Comparison of ENCODE assay signal across 7 mouse cellular contexts in genomic region chr7:16930850-16931249, GRCm38 (mm10). TPM values are rescaled to one million over a fixed set of nuclear protein-coding genes. Genes with fewer than 3 reads are reported as not detected.
DNase-seq lines count a peak whose midpoint lies in the region; ATAC-seq and TF ChIP-seq lines count a peak whose summit lies in the region.

No protein-coding gene starts in this region.

- no peaks in the 10 kb centered on the region for H3K36me3 ChIP-seq in spleen, adult 2 months (ENCODE audit: control insufficient read depth, insufficient read depth, low read length)
- H3K36me3 ChIP-seq in embryonic facial prominence, embryonic 10.5 days (replicated peaks): no peaks in the 10 kb centered on the region

- no peak for TF ChIP-seq POLR2A in spleen, adult 2 months (IDR thresholded peaks at IDR 0.05; ENCODE audit: low read depth, low read length)

- TF ChIP-seq CTCF in spleen, adult 2 months (IDR thresholded peaks at IDR 0.05; ENCODE audit: extremely low read depth, insufficient read depth, insufficient read length, insufficient replicate concordance): peak; percentile 43; the same call in 1 of the 2 replicates

- H3K4me1 ChIP-seq in spleen, adult 2 months (ENCODE audit: control insufficient read depth, insufficient read depth, insufficient read length): no peaks in the 10 kb centered on the region
- no peaks in the 10 kb centered on the region; the same call in 1 of the 2 replicates for H3K4me1 ChIP-seq in embryonic facial prominence, embryonic 10.5 days

- no peak overlapping the region for H3K4me3 ChIP-seq in spleen, adult 2 months (ENCODE audit: extremely low read depth, insufficient read depth, insufficient read length)
- H3K4me3 ChIP-seq in embryonic facial prominence, embryonic 10.5 days: no peak overlapping the region

- 11% methylated on average over 1 of the region's 1 CpGs for WGBS in spleen, adult 2 months
- WGBS in embryonic facial prominence, embryonic 10.5 days: 13% methylated on average over 1 of the region's 1 CpGs

- no peak overlapping the region for H3K27ac ChIP-seq in spleen, adult 2 months (ENCODE audit: insufficient read depth, low read length)
- H3K27ac ChIP-seq in embryonic facial prominence, embryonic 10.5 days (replicated peaks): no peak overlapping the region

- ATAC-seq in inflammation-experienced regulatory T-cells, adult 6 months: peak; percentile 71

- DNase-seq in spleen, adult 2 months (ENCODE audit: low read depth in 1 of 2, low spot score in 2 of 2): peak in 1 of 2 experiments; percentile 63
- DNase-seq in spleen, adult 12 weeks (ENCODE audit: low spot score): no peak
- peak; percentile 70 for DNase-seq in adrenal gland, postnatal 14 days
- DNase-seq in embryonic facial prominence, embryonic 10.5 days (ENCODE audit: low spot score): peak; percentile 67
- DNase-seq in lung, adult 18-20 months: peak; percentile 53 to 56
- DNase-seq in retina, postnatal 7 days (ENCODE audit: low read depth, low spot score): peak; percentile 57

- no peaks in the 10 kb centered on the region for H3K27me3 ChIP-seq in spleen, adult 2 months (ENCODE audit: control insufficient read depth, insufficient read depth, low read length)
- no peaks in the 10 kb centered on the region for H3K27me3 ChIP-seq in embryonic facial prominence, embryonic 10.5 days (replicated peaks; ENCODE audit: low read depth, poor library complexity, severe bottlenecking)

- H3K9me3 ChIP-seq in embryonic facial prominence, embryonic 10.5 days: no peaks in the 10 kb centered on the region

RNA-seq across cellular contexts. Expression of gene Calm3, which starts 6.9 kb away (rescaled TPM):
- polyA plus RNA-seq in spleen, adult 2 months (2012; rRNA removed): 166 and 198 TPM in 2 replicates
- total RNA-seq in adrenal gland, postnatal 14 days (2021): 222 and 231 TPM in 2 replicates
- polyA plus RNA-seq in embryonic facial prominence, embryonic 10.5 days (2016; fragmentation: Nextera tagmentation; extraction: Ambion mirVana): 121 and 126 TPM in 2 replicates
- 100 to 1,000 TPM in 2 of 3 experiments, 10 to 100 TPM in 1; 51.8 to 255 (median 105) TPM for polyA plus RNA-seq in inflammation-experienced regulatory T-cells, adult 6 months (2017; shearing (Covaris generic))

RNA-seq across cellular contexts. Expression of gene Pnmal2, which starts 13.6 kb away (rescaled TPM):
- polyA plus RNA-seq in spleen, adult 2 months (2012; rRNA removed): 1.3 and 2.0 TPM in 2 replicates
- 24.6 and 27.2 TPM in 2 replicates for total RNA-seq in adrenal gland, postnatal 14 days (2021)
- 2.9 and 4.6 TPM in 2 replicates for polyA plus RNA-seq in embryonic facial prominence, embryonic 10.5 days (2016; fragmentation: Nextera tagmentation; extraction: Ambion mirVana)
- polyA plus RNA-seq in inflammation-experienced regulatory T-cells, adult 6 months (2017; shearing (Covaris generic)): not detected

RNA-seq across cellular contexts. Expression of gene Ptgir, which starts 24.6 kb away (rescaled TPM):
- polyA plus RNA-seq in spleen, adult 2 months (2012; rRNA removed): 9.2 and 14.9 TPM in 2 replicates
- 1.2 and 2.6 TPM in 2 replicates for total RNA-seq in adrenal gland, postnatal 14 days (2021)
- polyA plus RNA-seq in embryonic facial prominence, embryonic 10.5 days (2016; fragmentation: Nextera tagmentation; extraction: Ambion mirVana): 0.52 and 0.64 TPM in 2 replicates
- polyA plus RNA-seq in inflammation-experienced regulatory T-cells, adult 6 months (2017; shearing (Covaris generic)): 1 to 10 TPM; 4.3 to 8.2 (median 7.1) TPM

RNA-seq across cellular contexts. Expression of gene Pnmal1, which starts 28.6 kb away (rescaled TPM):
- not detected in 2 replicates for polyA plus RNA-seq in spleen, adult 2 months (2012; rRNA removed)
- 4.6 and 5.6 TPM in 2 replicates for total RNA-seq in adrenal gland, postnatal 14 days (2021)
- 3.4 and 4.0 TPM in 2 replicates for polyA plus RNA-seq in embryonic facial prominence, embryonic 10.5 days (2016; fragmentation: Nextera tagmentation; extraction: Ambion mirVana)
- not detected for polyA plus RNA-seq in inflammation-experienced regulatory T-cells, adult 6 months (2017; shearing (Covaris generic))

RNA-seq across cellular contexts. Expression of gene Gng8, which starts 39.3 kb away (rescaled TPM):
- polyA plus RNA-seq in spleen, adult 2 months (2012; rRNA removed): 7.9 and 8.6 TPM in 2 replicates
- total RNA-seq in adrenal gland, postnatal 14 days (2021): 0.59 and 0.60 TPM in 2 replicates
- 14.7 and 20.3 TPM in 2 replicates for polyA plus RNA-seq in embryonic facial prominence, embryonic 10.5 days (2016; fragmentation: Nextera tagmentation; extraction: Ambion mirVana)
- polyA plus RNA-seq in inflammation-experienced regulatory T-cells, adult 6 months (2017; shearing (Covaris generic)): not detected
